Mouse (Mus musculus) small intestine, adult 2 months (tissue): Measurements from ENCODE around the gene Patj.

Experiments
- CTCF ChIP-seq: fragments of 200-500 bp; IDR thresholded peaks from 2 replicates; pipeline ENCODE4 v1.5.1; 2012; ENCODE audit warnings: low read depth, mild to moderate bottlenecking, control low read depth, inconsistent platforms, low read length, moderate library complexity, mixed read lengths; ENCODE audit not compliant: insufficient replicate concordance, insufficient read length; ENCODE audit errors: extremely low read depth
- POLR2A ChIP-seq: fragments of 200-500 bp; IDR thresholded peaks from 2 replicates; pipeline ENCODE4 v1.6.1; 2012; ENCODE audit warnings: low read depth, mild to moderate bottlenecking, control low read depth, inconsistent platforms, low read length, moderate library complexity

- no peak for TF ChIP-seq POLR2A
- no peak for TF ChIP-seq CTCF
Observed at GRCm38 (mm10) chr4:98728716-98729115, 333.1 kb downstream of the Patj start.
